Mouse (Mus musculus): Measurements from ENCODE around the gene Speer4c. TPM values are rescaled to one million over a fixed set of nuclear protein-coding genes. Genes with fewer than 3 reads are reported as not detected.

Gene Speer4c
- polyA plus RNA-seq (2012; rRNA removed): not detected in 2 replicates

DNA sequence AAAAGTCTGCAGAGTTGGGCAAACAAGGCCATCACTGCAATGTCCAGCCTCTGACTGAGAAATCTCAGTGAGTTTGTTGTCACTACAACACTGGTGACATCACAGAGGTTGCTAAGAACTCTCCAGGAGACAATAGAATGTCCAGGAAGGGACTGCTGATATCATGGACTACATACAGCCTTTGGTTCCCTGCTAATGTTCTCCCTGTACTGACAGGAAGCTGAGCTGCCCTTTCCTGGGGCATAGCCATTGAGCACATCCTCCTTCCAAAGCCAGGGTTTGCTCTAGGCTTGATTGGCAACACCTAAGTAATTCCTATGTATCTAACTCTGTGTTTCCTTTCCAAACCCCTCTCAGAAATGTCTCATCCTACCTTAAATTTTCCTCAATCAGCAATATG is at the start of gene Speer4c:
Gene Speer4c, minus strand, starts transcription at position 101 of the 400 bp plus-strand sequence.

Other genes with a start within 250 kb of the Speer4c start
- gene Gm21149, start 237.7 kb downstream of the Speer4c start, polyA plus RNA-seq (2012; rRNA removed): not detected in 2 replicates
- 0.13 and 0.25 TPM in 2 replicates for gene Gm21190, start 185.0 kb downstream of the Speer4c start, polyA plus RNA-seq (2012; rRNA removed)
- not detected in 2 replicates for gene Gm21083, start 136.9 kb downstream of the Speer4c start, polyA plus RNA-seq (2012; rRNA removed)
- gene Speer4d, start 95.2 kb downstream of the Speer4c start, polyA plus RNA-seq (2012; rRNA removed): not detected in 2 replicates
- not detected in 2 replicates for gene 4930572O03Rik, start 57.2 kb downstream of the Speer4c start, polyA plus RNA-seq (2012; rRNA removed)
- 1.8 and 2.1 TPM in 2 replicates for gene Cacna2d1, start 220.4 kb upstream of the Speer4c start, polyA plus RNA-seq (2012; rRNA removed)

All from colon, adult 2 months (tissue).